Mouse (Mus musculus) heart, adult 2 months (tissue): ENCODE results near the gene Igf2r.
A peak's percentile ranks its signal among the peaks of the same experiment; 100 is the strongest.

Experiments
- CTCF ChIP-seq: fragments of 200-600 bp; IDR thresholded peaks from 2 replicates; pipeline ENCODE4 v1.8.1; 2022; ENCODE audit warnings: antibody characterized with exemption, mild to moderate bottlenecking, moderate library complexity
- POLR2A ChIP-seq: fragments of 200-500 bp; IDR thresholded peaks from 2 replicates; pipeline ENCODE4 v1.6.1; 2011; ENCODE audit warnings: mild to moderate bottlenecking, low read depth, low read length, control low read depth; ENCODE audit not compliant: insufficient read depth

- TF ChIP-seq CTCF (peak; percentile 50), POLR2A (no peak)
Observed at GRCm38 (mm10) chr17:12799368-12800275, 30.2 kb upstream of the Igf2r start.
